Mouse (Mus musculus): ENCODE measurements around the gene Fam20c. TPM values are rescaled to one million over a fixed set of nuclear protein-coding genes. Genes with fewer than 3 reads are reported as not detected.

Fam20c gene
- total and polyA plus RNA-seq, 2 experiments from 2014 or later, result 4.4 to 9.1 TPM

DNA sequence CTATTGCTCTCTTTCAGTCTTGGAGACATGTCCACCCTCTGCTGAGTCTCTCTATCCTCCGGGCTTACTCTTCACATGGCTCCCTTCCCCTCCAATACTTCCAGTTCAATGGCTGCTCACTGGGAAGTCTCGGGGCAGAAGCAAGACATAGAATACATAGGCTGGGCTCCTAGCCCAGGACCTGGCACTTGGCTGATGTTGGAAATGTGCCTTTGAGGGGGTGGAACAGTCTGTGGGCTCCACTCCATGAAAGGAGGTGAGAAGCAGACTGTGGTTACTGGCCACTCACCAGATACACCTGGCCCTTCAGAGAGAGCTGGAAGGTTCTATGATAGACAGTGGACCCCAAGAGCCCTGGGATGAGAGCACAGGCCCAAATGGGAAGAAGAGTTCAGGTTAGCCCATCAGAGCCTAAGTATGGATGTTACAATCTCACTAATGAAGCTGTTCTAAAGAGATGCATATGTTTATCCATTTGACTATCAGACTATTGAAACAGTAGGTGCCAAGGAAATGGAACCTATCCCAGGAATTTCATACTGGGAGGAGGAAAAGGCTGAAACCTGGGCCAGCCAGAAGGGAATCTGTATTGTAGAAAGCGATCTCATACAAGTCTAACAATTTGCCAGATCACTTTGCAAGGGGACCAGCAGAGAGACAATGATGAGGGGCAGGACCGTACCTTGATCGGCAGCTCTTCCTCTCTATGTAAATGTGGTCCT lies 8.8 kb upstream of the Fam20c start:
- H3K4me3 ChIP-seq (ENCODE audit: low read depth, low read length), result no peak overlapping the region
- ATAC-seq (ENCODE audit: insufficient read depth, low read depth) (no peak), DNase-seq (ENCODE audit: low spot score) (no peak)
- no peak overlapping the region for H3K27ac ChIP-seq (ENCODE audit: low read depth)
- H3K4me1 ChIP-seq (ENCODE audit: control insufficient read depth, insufficient read depth), result no peaks in the 10 kb centered on the region
- TF ChIP-seq CTCF (IDR thresholded peaks at IDR 0.05; ENCODE audit: low read depth) (no peak), EP300 (IDR thresholded peaks at IDR 0.05; ENCODE audit: low read depth) (no peak)
- no peak overlapping the region for H3K9ac ChIP-seq (replicated peaks; ENCODE audit: low read depth, low read length)
- no peaks in the 10 kb centered on the region for H3K9me3 ChIP-seq (replicated peaks; ENCODE audit: control insufficient read depth, low read length)
- H3K4me2 ChIP-seq (ENCODE audit: low read depth, low read length), result no peak overlapping the region
- no peaks in the 10 kb centered on the region for H3K27me3 ChIP-seq (ENCODE audit: control insufficient read depth, insufficient read depth, low read length)
- WGBS, result 84% methylated on average over 5 of the region's 5 CpGs
- no peaks in the 10 kb centered on the region for H3K36me3 ChIP-seq (replicated peaks; ENCODE audit: control insufficient read depth, insufficient read depth, low read length)

DNA sequence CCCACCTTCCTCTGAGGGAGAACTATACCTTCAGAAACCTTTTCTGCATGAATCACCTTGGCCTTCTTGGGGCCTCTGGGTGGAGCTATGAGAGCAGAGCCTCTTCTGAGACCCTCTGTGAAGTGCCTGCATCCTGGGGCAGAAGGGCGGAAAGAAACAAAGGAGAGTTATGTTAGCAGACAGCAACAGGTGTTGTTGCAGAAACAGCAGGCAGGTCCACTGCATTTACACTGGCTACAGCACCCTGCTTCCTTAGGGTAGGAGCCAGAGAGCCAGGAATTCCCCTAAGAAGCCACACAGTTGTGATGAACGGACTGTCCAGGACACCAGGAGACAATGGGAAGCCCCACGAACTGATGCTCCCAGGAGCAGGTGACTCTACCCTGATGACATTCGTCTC lies 1.0 kb upstream of the Fam20c start:
- ATAC-seq (ENCODE audit: insufficient read depth, low read depth) (no peak), DNase-seq (ENCODE audit: low spot score) (no peak)
- peaks cover 19% of the 10 kb centered on the region for H3K4me1 ChIP-seq (ENCODE audit: control insufficient read depth, insufficient read depth)
- H3K36me3 ChIP-seq (replicated peaks; ENCODE audit: control insufficient read depth, insufficient read depth, low read length), result no peaks in the 10 kb centered on the region
- no peak overlapping the region for H3K4me2 ChIP-seq (ENCODE audit: low read depth, low read length)
- H3K27me3 ChIP-seq (ENCODE audit: control insufficient read depth, insufficient read depth, low read length), result peaks cover 15% of the 10 kb centered on the region; the same call in 1 of the 2 replicates
- TF ChIP-seq EP300 (IDR thresholded peaks at IDR 0.05; ENCODE audit: low read depth), result no peak
- TF ChIP-seq CTCF (IDR thresholded peaks at IDR 0.05; ENCODE audit: low read depth), result no peak
- no peak overlapping the region for H3K9ac ChIP-seq (replicated peaks; ENCODE audit: low read depth, low read length)
- no peak overlapping the region for H3K27ac ChIP-seq (ENCODE audit: low read depth)
- no peaks in the 10 kb centered on the region for H3K9me3 ChIP-seq (replicated peaks; ENCODE audit: control insufficient read depth, low read length)
- 75% methylated on average over 4 of the region's 4 CpGs for WGBS
- no peak overlapping the region for H3K4me3 ChIP-seq (ENCODE audit: low read depth, low read length)

DNA sequence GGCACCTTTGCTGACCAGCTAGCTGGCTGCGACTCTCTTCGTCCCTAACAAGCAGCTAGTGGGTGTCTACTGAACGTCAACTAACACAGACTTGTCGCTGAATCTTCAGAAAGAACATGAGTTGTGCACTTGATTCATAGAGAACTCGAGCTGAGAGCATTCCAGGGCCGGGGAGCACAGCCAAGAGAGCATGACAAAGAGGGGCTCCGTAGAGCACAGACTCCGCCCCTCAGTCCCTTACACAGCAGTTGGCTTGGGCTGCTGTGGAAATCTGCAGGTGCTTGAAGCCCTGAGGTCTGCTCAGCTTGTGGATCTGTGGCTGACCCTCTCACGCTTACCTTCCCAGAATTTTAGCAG lies 390 bp upstream of the Fam20c start:
- TF ChIP-seq EP300 (IDR thresholded peaks at IDR 0.05; ENCODE audit: low read depth) (no peak), CTCF (IDR thresholded peaks at IDR 0.05; ENCODE audit: low read depth) (no peak)
- Histone ChIP-seq H3K9me3 (replicated peaks; ENCODE audit: control insufficient read depth, low read length) (no peaks in the 10 kb centered on the region), H3K4me1 (ENCODE audit: control insufficient read depth, insufficient read depth) (peaks cover 19% of the 10 kb centered on the region), H3K4me3 (ENCODE audit: low read depth, low read length) (peak overlapping the region; percentile 53), H3K4me2 (ENCODE audit: low read depth, low read length) (peak overlapping the region; percentile 83), H3K9ac (replicated peaks; ENCODE audit: low read depth, low read length) (peak overlapping the region; percentile 72; the same call in 1 of the 2 replicates), H3K27me3 (ENCODE audit: control insufficient read depth, insufficient read depth, low read length) (peaks cover 15% of the 10 kb centered on the region; the same call in 1 of the 2 replicates), H3K27ac (ENCODE audit: low read depth) (peak overlapping the region; percentile 81), H3K36me3 (replicated peaks; ENCODE audit: control insufficient read depth, insufficient read depth, low read length) (no peaks in the 10 kb centered on the region)
- no peak for DNase-seq (ENCODE audit: low spot score)
- WGBS, result 9% methylated on average over 9 of the region's 9 CpGs
- no peak for ATAC-seq (ENCODE audit: insufficient read depth, low read depth)

DNA sequence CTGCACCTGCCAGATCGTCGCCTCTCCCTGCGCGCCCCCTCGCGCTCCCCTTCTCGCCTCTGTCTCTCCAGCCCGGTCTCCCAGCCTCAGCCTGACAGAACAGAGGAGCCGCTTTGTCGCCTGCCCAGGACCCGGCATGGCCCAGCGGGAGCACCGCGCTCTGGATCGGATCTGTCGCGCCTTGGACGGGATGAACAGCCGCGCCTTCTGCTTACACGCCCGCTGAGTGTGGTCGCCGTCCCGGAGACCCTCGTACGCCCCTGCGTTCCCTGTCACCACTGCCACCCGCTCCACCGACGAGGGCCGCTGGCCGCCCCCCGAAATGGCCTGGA lies 773 bp downstream of the Fam20c start:
- no peak for ATAC-seq (ENCODE audit: insufficient read depth, low read depth)
- 1% methylated on average over 33 of the region's 34 CpGs for WGBS

DNA sequence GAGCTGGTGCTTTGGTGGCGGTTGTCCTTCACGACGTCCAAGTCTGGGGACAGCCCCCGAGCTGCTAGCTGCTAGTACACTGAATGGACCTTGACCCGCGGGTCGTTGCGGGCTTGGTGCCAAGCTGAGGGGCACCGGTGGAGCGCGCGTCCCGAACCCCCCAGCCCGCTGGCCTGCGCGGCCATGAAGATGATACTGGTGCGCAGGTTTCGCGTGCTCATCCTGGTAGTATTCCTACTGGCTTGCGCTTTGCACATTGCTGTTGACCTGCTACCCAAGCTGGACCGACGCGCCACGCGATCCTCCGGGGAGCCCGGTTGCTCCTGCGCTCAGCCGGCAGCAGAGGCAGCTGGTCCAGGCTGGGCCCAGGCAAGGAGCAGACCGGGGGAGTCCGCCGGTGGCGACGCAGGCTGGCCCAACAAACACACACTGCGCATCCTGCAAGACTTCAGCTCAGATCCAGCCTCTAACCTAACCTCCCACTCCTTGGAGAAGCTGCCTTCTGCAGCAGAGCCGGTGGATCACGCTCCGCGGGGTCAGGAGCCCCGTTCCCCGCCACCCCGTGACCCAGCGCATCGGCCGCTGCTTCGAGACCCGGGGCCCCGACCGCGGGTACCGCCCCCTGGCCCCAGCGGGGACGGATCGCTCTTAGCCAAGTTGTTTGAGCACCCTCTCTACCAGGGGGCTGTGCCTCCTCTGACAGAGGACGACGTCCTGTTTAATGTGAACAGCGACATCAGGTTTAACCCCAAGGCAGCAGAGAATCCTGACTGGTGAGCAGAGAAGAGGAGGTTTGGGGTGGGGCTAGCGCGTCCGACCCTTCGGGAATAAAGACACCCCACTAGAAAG lies 1.4 kb downstream of the Fam20c start:
- H3K27me3 ChIP-seq (ENCODE audit: control insufficient read depth, insufficient read depth, low read length), result peaks cover 15% of the 10 kb centered on the region; the same call in 1 of the 2 replicates
- DNase-seq (ENCODE audit: low spot score) (no peak), ATAC-seq (ENCODE audit: insufficient read depth, low read depth) (no peak)
- 0 out of 2 replicates have a peak, but pooled peaks cover 5% of the 10 kb centered on the region for H3K36me3 ChIP-seq (replicated peaks; ENCODE audit: control insufficient read depth, insufficient read depth, low read length)
- H3K9me3 ChIP-seq (replicated peaks; ENCODE audit: control insufficient read depth, low read length), result no peaks in the 10 kb centered on the region
- WGBS, result under 1% methylated on average over 61 of the region's 61 CpGs
- TF ChIP-seq CTCF (IDR thresholded peaks at IDR 0.05; ENCODE audit: low read depth) (no peak), EP300 (IDR thresholded peaks at IDR 0.05; ENCODE audit: low read depth) (no peak)
- peak overlapping the region; percentile 53 for H3K4me3 ChIP-seq (ENCODE audit: low read depth, low read length)
- H3K4me1 ChIP-seq (ENCODE audit: control insufficient read depth, insufficient read depth), result peaks cover 19% of the 10 kb centered on the region
- H3K9ac ChIP-seq (replicated peaks; ENCODE audit: low read depth, low read length), result peak overlapping the region; percentile 40; the same call in 1 of the 2 replicates
- H3K27ac ChIP-seq (ENCODE audit: low read depth), result no peak overlapping the region
- peak overlapping the region; percentile 83 for H3K4me2 ChIP-seq (ENCODE audit: low read depth, low read length)

More for the DNA sequence above, 773 bp downstream of the Fam20c start:
- Histone ChIP-seq H3K4me1 (ENCODE audit: control insufficient read depth, insufficient read depth) (peaks cover 19% of the 10 kb centered on the region), H3K4me2 (ENCODE audit: low read depth, low read length) (peak overlapping the region; percentile 83), H3K27ac (ENCODE audit: low read depth) (peak overlapping the region; percentile 81), H3K9me3 (replicated peaks; ENCODE audit: control insufficient read depth, low read length) (no peaks in the 10 kb centered on the region), H3K27me3 (ENCODE audit: control insufficient read depth, insufficient read depth, low read length) (peaks cover 15% of the 10 kb centered on the region; the same call in 1 of the 2 replicates), H3K9ac (replicated peaks; ENCODE audit: low read depth, low read length) (peak overlapping the region; percentile 72), H3K4me3 (ENCODE audit: low read depth, low read length) (peak overlapping the region; percentile 53), H3K36me3 (replicated peaks; ENCODE audit: control insufficient read depth, insufficient read depth, low read length) (0 out of 2 replicates have a peak, but pooled peaks cover 5% of the 10 kb centered on the region)
- no peak for DNase-seq (ENCODE audit: low spot score)
- TF ChIP-seq EP300 (IDR thresholded peaks at IDR 0.05; ENCODE audit: low read depth) (no peak), CTCF (IDR thresholded peaks at IDR 0.05; ENCODE audit: low read depth) (no peak)

All from heart, postnatal 0 days (tissue).